Mouse (Mus musculus): ENCODE measurements around the gene Kit.

The Kit gene

DNA sequence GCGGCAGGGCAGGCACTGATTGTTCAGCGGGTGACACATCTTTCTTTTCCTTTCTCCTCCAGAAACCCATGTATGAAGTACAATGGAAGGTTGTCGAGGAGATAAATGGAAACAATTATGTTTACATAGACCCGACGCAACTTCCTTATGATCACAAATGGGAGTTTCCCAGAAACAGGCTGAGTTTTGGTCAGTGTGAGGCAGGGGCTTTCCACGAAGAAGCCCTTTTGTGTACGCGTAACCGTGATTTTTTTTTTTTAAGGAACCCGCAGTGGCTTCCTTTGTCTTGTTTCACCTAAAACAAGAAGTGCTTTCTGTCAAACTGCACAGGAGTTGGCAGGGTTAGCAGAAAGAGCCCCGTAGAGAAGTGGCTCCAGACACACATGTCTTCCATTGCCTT is 65.9 kb downstream of the Kit start:
- no peak for DNase-seq

DNA sequence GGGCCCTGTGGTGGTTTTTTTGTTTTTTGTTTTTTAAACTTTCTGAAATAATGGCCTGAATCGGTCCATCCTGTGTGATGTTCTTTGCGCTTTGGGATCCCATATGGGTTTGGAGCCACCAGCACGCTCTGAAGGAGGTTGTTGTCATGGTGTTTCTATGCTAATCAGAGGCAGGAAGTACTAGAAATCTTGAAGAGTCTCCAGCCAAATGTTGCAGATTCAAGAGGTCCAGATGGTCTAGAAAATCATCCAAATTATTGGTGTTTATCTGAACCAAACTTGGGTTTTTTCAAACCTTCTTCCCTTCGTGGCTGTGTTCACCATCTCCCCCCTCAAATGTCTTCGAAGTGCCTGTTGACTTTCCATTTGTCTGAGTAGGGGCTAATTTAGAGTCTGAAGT is 72.3 kb downstream of the Kit start:
- no peak for DNase-seq

DNA sequence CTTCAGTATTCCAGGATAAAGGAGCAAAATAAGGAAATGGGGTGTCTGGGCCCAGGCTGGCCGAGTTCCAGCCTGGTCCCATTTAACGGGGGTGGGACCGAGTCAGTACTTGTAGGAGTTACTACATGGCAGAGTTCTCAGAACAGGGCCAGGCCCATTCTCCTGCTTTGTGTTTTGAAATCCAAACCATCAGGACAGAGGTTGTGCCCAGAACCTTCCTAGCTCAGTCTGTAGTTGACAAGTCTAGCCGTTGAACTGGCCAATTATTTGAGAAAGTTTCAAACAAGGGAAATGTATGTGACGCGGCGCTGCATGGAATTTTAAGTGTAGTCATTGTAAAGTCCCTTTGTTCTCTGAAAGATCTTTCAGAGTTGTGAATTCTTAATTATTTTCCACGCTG is 75.8 kb downstream of the Kit start:
- no peak for DNase-seq

GRCm38 (mm10) chr5:75653431-75653830 is 78.7 kb downstream of the Kit start:
- DNase-seq, result no peak

- DNase-seq, result no peak
Measured at GRCm38 (mm10) chr5:75658575-75658974, 83.9 kb downstream of the Kit start.

DNA sequence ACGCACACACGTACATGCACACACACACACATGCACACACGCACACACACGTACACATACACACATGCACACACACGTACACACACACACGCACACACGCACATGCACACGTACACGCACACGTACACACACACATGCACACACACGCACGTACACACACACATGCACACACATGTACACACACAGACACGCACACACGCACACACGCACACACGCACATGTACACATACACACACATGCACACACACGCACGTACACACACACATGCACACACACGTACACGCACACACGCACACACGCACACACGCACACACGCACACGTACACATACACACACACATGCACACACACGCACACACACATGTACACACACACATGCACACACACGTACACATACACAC is 85.6 kb downstream of the Kit start:
- no peak for DNase-seq

- DNase-seq, result no peak
Measured at GRCm38 (mm10) chr5:75662466-75662865, 87.8 kb downstream of the Kit start.

DNA sequence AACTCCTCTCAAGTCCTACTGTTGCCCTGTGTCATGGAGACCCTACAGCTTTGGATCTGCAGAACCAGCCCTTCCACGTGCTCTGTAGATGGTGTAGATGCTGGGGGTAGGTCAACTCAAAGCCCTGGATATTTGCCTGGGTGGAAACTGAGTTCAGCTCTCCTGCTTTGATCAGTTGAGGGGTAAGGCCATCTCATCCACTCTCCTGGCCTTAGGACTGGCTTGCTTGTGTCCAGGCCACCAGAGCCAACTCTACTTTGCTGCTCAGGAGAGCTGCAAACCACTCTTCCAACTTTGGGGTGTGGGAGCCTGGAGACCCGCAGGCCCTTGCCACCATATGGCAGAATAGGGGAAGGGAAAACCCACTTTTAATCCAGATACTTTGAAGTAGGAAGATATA is 89.1 kb downstream of the Kit start:
- DNase-seq, result no peak

DNA sequence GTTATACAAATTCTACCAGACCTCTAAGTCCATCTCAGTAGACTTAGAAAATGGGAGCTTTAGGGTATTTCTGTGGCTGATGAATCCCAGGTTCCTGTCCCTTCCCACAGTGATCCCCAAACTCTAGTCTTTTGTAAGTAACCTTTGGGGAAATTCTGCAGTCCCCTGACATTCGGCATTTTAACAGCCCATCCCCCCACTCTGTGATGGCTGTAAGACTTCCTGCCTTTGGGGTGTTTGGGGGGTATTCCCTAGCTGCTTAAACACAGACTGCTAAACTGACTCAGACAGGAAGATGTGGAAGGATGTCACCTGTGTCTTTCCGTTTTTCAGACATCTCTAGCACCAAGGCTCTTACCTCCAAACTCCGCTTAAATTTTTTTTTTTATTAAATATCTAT is 92.4 kb downstream of the Kit start:
- no peak for DNase-seq

- DNase-seq, result no peak
Measured at GRCm38 (mm10) chr5:75671136-75671788, 96.5 kb downstream of the Kit start.

DNA sequence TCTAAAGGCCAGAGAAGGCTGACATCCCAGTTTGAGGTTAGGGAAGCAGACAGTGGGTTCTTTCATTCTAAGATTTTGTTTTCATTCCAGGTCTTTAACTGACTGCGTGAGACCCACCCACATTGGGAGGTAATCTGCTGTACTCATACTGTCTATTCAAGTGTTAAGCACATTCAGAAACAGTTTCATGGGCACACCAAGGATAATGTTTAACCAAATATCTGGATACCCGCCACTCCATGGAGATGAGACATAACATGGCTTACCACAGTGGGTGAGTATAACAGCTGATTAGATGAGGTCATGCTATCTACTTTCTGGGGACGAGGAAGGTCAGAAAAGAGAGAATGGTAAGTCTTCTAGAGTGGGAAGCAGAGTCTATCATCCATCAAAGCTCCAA is 101.3 kb downstream of the Kit start:
- no peak for DNase-seq

DNA sequence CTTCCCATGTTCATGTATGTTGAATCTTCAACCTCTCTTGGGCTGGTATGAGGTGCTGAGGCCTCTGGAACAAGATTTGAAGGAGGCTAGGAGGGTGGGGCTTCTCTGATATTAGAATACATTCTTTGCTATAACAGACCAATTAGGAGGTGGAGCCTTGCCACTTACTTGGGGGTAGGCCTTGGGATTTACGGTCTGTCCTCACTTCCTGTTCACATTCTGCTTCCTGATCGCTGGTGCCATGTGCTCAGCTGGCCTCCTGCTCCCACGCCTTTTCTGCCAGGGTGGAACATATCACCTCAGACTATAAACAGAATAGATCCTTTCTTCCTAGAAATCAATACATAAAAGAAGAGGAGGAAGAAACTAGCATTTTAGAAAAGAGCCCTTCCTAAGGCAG is 105.2 kb downstream of the Kit start:
- DNase-seq, result no peak

GRCm38 (mm10) chr5:75695162-75695809 is 120.6 kb downstream of the Kit start:
- DNase-seq, result no peak

DNA sequence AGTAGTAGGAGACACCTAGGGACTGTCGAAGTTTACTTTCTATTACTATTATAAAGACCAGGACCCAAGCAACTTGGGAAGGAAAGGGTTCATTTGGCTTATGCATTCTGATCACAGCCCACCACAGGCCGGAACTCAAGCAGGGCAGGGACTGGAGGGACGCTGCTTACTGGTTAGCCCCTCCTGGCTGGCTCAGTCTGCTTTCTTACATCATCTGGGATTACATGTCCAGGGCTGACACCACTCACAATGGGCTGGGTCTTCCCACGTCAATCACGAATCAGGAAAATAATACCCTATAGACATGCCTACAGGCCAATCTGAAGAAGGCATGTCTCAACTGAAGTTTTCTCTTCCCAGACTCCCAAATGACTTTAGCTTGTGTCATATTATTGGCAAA is 122.2 kb downstream of the Kit start:
- DNase-seq, result no peak

DNA sequence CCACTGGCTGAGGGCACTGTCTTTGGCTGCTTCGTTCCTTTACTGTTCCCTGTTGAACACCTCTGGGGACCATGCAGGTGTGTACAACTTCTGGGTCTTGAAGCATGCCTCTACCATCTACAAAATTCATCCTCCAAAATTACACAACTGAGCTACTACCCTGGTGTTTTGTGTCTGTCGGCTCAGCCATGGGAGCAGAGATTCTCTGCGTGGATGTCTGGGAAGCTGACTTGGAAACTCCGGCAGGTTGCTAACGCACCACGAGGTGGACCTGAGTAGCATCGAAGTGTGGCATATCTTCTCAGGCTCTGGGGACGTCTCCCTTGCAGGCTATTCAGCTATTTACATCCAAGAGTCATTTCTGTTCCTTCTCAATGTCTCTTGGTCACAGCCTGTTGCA is 123.8 kb downstream of the Kit start:
- no peak for DNase-seq

- no peak for DNase-seq
Measured at GRCm38 (mm10) chr5:75699081-75699480, 124.4 kb downstream of the Kit start.

DNA sequence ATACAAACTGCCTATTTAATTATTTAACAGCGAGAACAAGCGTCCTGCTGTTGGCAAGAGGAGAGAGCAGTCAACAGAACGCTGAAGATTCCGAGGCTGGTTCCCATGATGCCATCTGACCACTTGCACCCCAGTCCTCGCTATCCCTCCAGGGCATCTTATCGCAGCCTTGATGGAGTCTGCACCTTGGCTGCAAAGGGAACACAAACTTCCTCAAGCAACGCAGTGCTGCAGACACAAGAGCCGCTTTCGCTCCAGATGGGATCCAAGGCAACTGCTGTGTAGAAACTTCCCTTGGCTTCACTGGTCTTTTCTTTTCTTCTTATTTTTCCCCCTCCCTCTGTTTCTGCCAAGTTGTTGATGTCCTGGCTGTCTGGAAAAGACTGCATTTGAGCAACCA is 124.8 kb downstream of the Kit start:
- no peak for DNase-seq

DNA sequence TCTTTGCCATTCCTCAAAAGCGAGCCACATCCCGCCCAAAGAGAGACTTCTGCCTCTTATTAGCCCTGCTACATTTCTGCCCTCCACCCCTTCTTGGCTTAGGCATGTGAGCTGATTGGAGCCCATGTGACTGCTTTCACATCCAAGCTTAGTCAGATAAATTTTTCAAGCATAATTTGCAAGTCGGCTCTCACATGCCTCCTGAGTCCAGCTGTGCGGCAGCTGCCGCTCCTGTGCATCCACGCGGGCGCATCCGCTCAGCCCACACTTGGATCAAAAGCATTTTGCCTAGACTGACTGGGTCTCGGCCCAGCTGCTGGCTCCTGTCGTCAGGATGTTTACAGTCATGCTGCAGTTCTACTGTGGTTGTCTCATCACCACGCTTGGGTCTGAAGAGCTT is 126.9 kb downstream of the Kit start:
- no peak for DNase-seq

GRCm38 (mm10) chr5:75702080-75702479 is 127.4 kb downstream of the Kit start:
- no peak for DNase-seq

DNA sequence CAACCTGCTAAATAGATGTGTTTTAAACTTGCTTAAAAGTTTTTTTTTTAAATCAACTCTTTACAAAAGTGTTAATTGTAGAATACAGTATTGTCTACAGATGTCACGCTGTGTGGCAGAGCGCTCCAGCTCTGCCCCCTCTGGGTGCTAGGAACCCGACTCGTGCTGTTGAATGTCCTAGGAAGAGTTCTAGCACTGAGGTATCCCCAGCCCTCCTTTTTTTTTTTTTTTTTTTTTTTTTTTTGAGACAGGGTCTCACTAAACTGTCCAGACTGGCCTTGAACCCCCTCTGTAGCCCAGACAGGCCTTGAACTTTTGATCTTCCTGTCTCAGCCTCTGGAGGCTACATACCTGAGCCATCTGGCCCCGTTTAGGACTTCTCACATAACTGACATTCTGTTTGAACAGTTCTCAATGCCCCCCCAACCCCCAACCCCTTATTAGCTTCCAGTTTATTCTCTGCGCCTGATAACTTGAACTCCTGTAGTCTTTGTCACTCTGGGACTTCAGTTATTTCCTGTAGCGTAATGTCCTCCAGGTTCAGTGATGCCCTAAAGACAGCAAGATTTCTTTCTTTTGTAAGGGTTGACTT is 130.0 kb downstream of the Kit start:
- no peak for DNase-seq

- no peak for DNase-seq
Measured at GRCm38 (mm10) chr5:75705421-75705820, 130.7 kb downstream of the Kit start.
